Mouse (Mus musculus) cerebral cortex, adult 2 months (tissue): ENCODE results near the gene Nuf2.

ENCODE experiments used
- WGBS: fragments of 180-500 bp; shearing (Covaris S2); methylation state at CpG from one replicate; pipeline ENCODE4 v1.1.7; 2018; 5-methylcytosine and 5-hydroxymethylcytosine counted together

Nuf2 gene

DNA sequence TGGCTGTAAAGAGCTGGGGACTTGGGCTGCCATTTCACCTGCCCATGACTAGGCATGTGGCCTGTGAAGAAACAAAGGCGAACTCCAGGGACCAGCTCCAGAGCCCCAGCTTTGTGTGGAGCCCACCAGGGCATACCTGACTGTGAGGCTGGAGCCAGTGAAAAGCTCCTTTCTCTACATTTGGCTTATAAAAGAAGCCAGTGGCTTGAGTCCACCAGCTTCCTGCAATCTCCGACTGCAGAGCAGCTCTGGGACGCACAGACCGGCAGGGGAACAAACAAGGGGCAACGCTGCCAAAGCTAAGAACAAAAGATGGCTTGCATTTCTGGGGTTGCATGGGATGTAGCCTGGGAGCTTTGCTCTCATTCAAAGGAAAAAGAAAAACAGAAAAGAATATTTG lies 63.5 kb downstream of the Nuf2 start:
- WGBS: 77% methylated on average over 5 of the region's 5 CpGs

DNA sequence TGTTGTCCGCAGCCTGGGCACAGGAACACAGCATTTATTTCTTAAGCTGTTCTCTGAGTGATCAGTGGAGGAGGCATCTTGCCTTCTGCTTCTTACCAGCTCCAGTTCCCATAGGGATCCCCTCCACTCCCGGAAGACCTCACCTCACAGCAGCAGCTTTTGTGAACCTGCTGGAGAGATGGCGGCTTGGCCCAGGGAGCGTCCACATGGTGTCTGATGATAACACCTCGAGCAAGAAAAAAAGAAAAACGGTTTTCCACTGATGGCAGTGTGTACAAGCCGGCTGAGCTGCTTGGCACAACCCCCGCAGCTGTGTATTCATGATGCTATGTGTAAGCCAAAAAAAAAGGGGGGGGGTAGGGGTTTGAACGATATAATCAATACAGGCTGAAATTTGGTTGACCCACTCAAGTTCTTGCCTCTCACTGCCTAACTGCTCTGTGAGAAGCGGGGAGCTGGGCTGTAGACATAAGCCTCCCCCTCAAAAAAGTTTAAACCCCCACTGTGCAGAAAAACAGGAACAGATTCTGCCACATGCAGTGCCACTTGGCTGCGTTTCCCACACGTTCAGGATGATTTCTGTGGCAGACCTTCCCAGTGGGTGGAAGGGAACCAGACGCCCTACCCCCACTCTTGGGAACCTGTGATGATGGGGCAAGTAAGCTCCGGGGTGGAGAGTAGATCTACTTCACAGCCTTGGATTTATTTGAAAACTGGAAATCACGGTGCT lies 68.7 kb downstream of the Nuf2 start:
- WGBS: 21% methylated on average over 15 of the region's 15 CpGs

DNA sequence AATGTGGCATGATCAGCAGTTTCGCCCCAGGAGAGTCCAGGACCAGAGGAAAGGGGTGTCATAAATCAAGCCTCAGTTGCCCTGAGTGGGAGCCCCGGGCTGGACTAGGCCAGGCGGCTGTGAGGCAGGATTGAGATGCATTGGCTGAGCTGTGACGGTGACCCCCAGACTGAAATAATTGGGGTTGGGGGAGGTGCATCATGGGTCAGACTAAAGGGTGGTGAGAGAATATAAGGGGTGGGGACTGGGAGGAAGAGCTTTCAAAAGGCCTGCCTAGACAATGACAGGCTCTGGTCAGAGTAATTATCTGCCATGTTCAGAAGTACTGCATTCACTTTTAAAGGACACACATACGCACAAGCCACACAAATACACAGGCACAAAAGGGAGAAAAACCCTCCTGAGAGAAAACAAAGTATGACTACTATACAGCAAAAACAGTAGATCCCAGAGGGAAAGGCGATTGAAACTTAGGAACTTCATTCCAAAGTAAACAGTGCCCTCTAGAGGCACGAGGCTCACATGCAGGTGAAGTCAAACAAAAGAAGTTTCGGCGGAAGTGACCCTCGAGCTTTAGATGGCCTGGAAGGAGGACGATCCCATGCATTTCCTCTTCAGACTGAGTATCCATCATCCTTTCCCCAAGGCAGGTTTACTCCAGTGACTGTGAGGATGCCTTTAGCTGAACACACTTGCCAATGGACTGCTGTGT lies 72.0 kb downstream of the Nuf2 start:
- 23% methylated on average over 11 of the region's 11 CpGs for WGBS
